Mouse (Mus musculus): Measurements from ENCODE around the gene Arl5c.
"Not testable (repeated sequence)": the region's sequence is repeated elsewhere in the genome, so short reads cannot be mapped to it uniquely, and the experiment has no call there.

Gene Arl5c

DNA sequence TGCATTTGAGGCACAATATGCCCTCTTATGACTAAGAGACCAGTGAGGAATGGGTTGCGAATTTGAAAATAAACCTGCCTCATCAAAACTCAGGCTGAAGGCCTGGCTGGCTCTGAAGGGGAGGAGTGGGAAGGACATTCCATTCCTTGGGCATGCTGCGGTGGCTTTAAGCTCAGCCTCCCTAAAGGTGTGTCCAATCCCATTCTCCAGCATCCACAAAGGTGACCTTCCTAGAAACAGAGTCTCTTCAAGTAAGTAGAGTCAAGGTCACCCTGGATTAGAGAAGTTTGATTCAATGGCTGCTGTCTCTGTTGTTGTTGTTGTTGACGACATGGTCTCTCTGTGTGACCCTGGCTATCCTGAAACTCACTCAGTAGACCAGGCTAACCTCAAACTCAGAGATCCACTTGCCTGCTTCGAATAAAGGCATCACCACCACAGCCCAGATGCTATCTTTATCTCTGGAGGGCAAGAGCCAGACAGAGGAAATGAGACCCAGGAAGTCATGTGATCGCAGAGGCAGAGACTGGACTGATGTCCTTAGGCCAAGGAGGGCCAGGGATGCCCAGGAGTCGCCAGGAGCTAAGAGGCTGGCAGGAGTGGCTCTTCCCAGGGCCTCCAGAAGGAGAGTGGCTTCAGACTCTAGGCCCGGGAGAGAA lies 37.2 kb downstream of the Arl5c start:
- no peak for DNase-seq (ENCODE audit: low read depth)

DNA sequence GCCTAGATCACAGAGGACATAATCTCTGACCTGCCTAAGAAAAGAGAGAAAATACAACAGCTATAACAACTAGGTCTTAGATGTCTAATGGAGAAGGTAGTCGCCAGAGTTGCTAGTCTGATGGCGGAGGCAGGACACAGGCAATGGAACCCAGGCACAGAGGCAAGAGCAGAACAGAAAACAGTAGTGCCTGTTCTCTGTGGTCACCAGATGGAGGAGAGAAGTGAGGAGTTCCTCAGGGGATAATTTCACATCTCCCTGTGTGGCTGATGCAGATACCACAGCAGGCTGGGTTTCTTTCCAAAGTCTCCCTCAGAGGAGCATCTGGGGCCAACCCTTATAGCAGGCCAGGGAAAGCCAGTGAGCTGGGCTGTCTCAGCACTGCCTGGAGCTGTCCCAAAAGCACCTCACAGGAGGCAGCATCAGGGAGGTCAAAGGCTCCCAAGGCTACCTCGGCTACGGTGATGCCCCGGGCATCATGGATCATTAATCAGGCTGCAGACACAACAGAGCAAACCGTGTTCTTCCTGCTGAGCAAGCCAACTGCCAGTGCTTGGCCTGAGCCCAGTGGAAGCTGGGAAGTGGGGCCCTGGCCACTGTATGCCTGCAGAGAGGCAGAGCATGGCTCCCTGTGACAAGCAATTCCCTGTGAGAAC lies 38.9 kb downstream of the Arl5c start:
- no peak for DNase-seq (ENCODE audit: low read depth)

DNA sequence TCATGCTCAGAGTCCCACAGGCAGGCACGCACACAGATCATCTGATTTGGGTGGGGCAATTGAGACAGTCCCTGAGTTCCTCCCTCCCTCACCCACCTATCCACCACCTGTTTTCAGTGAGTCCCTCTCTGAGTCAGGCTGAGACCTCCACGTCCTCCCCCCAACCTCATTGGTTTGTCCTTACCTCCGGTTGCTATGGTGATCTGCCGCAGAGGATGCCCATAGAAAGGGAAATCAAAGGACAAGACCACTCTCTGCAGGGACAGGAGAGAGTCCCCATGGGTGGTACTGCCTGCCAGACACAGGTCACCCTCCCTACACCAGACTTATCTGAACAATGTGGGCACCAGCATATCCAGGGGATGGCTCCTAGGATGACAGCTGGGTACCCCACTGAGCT lies 40.1 kb downstream of the Arl5c start:
- DNase-seq (ENCODE audit: low read depth) = no peak

DNA sequence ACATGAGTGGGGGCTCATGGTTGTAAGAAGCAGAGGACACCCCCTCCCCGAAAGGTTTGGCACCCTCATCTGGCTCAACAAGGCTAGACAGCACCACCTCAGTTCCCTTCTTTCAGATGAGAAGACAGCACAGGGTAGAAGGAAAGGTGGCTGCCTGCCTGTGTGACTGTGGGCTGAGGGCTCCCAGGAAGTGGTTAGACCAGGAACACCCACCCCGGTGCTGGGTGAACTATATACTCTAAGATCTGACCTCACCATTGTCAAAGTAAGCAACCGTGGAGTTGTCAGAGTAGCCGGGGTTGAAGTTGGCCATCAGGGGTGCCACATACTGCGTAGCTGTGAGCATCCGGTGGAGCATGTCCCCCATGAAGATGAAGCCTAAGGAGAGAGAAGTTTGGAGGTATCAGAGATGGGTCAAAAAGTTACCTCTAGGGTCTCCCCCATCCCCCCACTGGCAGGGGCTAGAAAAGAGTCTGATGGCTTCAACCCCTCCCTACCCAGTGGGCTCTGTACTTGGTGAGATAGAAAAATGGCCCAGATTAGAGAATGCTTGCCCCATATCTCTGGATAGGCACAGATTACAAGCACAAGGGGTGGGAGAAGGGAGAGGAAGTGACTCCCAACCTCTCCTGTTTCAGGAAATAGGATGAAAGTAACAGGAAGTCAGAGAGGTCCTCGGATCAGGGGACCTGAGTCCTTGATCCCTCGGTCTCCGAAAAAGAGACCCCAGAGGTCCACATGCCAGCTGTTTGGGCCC lies 40.7 kb downstream of the Arl5c start:
- DNase-seq (ENCODE audit: low read depth) = no peak

DNA sequence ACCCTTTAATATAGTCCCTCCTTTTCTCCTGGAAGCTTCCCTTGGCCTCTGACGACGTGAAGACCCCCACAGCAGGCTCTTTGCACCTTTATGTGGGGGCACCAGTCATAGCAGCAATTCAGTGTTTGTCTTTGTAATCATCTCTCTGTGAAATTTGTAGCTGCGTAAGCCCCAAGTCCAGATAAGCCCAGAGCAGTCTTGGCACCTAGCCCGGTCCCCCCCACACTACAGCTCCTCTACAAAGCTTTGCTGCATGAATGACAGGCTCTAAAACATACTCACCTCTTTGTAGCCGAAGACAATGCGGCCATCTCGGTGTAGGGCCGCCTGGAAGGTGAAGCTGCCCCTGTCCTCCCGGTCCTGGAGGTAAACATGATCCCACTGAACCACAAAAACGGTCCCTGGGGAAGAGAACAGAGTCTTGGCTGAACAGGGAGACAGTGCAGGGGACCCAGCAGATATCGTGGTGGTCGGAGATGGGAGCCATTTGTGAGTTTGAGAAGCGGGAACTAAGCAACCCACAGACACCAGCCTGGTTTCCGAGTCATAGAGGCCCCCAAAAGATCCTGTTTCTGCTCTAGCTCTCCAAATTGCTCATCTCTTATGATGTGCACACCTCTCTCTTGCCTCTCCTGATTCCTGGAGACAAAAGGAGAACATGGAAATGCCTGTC lies 41.4 kb downstream of the Arl5c start:
- DNase-seq (ENCODE audit: low read depth) = no peak

DNA sequence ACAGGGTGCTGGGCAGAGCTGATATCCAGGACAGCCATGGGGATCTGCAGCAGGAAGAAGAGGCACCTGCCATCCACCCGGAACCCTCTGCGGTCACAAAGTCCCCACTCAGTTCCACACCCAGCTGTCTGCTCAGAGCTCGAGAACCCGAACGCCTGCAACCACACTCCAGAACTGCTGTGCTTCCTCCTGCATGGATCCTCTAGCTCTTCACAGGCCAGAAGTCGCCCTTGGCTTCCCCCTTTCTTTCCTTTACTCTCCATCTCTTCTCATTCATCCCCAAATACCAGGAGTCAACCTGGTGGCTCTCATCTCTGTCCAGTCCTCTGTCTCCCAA lies 42.1 kb downstream of the Arl5c start:
- no peak for DNase-seq (ENCODE audit: low read depth)

DNA sequence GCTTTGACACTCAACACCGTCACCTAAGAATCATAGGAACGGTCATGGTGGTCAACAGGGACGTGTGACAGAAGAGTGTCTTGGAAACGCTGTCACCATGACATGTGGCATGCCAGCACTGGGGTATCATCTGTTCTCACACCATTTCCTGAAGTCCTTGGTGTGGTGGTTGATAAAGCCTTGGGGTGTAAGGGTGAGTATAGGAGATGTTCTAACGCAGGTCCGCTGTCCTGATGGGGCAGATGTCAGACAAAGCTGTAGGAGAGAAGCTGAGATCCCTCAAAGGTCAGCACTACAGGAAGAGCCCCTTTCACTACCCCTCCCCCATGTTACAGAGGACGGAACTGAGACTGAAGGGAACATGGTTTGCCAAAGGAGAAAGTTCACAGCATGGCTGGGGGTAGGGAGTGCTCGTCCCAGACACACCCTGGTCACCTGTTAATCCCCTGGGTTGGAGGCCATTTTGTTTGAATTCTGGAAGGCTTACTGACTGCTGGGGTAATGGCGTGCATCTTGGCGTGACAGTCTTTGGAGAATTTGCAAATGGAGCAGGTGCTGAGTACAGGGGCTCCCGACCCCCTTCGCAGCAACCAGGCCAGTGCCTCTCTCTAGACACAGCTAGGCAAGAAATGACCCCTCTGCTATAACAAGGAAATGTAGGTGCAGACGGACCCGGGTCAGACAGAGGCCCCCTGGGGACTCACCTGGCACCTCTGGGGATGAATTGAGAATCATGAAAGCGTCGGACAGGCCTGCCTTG lies 42.6 kb downstream of the Arl5c start:
- DNase-seq (ENCODE audit: low read depth) = no peak

DNA sequence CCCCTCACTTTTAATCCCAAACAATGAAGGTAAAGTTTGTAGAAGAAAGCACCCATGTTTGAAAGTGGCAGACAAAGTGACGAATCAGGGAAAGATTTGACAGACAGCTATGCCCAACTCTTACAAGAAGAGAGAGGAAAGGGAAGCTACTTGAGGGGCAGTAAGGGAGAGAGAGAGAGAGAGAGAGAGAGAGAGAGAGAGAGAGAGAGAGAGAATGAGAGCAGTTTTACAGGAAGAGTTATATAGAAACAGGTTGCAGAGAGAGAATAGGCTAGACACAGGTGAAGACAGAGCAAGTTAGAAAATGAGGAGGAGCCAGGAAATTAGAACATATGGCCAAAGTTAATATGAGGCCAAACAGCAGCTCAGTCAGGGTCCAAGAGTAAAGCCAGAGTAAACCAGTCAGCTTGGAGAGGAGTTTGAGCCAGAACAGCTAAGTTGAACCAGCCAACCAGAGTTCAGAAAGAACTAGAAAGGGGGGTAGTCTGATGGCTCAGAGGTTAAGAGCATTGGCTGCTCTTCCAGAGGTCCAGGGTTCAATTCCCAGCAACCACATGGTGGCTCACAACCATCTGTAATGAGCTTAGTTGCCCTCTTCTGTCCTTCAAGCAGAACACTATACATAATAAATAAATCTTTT lies 43.5 kb downstream of the Arl5c start:
- DNase-seq (ENCODE audit: low read depth) = no peak

DNA sequence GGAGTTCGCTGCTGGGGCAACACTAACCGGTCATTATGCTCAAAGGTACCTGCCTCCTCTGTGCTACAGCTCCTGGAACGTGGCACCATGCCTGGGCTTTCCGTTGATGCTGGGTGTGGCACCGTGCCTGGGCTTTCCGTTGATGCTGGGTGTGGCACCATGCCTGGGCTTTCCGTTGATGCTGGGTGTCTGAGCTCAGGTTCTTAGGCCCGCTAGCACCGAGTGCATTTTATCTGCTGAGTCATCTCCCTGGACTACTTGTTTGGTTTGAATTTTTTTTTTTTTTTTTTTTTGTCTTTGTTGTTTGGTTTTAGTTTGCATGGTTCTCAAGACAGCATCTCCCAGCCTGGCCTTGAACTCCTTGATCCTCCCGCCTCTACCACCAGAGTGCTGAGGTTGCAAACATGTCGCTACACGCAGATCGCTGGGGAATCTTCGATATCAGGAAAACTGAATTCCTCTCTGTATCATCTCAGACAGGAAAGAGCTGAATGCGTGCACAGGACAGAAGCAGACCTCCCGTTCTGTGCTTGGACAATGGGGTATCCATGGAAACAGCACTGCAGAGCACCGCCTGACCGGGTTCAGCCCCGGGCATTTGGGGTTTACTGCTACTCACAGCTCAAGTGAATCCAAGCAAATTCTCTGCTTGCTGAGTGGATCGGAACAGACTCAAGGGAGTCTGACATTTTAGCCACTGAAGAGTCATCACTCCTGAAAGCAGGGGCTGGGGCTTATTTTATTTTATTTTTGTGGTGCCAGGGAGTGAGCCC lies 46.1 kb downstream of the Arl5c start:
- peak; percentile 30 for DNase-seq (ENCODE audit: low read depth)

DNA sequence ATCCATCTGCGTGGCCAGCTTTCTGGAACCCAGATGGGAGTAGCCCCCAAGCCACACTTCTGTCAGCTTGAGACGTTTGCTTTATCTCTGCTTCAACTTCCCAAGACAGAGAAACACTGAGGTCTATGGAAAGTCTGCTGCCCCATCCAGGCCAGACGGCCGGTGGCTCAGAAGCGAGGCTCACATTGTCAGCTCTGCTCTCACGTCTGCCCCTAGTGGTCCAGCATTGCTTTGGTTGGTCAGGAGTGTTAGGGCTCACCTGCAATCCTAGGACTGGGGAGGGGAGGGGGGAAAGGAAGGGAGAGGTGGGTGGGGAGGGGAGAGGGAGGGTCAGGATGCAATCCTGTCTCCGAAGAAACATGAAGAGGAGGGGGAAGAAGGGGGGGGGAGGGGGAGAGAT lies 48.6 kb downstream of the Arl5c start:
- peak; percentile 43 for DNase-seq (ENCODE audit: low read depth)

DNA sequence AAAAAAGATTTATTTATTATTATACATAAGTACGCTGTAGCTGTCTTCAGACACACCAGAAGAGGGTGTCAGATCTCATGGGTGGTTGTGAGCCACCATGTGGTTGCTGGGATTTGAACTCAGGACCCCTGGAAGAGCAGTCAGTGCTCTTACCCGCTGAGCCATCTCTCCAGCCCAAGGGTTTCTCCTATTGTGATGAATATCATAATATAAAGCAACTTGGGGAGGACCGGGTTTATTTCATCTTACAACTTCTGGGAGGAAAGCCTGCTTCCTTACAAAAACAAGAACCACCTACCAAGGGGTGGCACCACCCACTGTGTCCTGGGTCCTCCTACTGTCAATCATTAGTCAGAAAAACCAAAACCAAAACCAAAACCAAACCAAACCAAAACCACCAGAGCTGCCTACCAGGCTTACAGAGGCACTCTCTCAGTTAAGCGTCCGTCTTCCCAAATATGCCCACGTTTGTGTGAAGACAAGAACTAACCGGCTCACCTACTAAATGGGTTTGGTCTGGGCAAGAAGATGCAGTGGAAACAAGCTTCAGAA lies 50.2 kb downstream of the Arl5c start:
- DNase-seq (ENCODE audit: low read depth) = not testable (repeated sequence)

DNA sequence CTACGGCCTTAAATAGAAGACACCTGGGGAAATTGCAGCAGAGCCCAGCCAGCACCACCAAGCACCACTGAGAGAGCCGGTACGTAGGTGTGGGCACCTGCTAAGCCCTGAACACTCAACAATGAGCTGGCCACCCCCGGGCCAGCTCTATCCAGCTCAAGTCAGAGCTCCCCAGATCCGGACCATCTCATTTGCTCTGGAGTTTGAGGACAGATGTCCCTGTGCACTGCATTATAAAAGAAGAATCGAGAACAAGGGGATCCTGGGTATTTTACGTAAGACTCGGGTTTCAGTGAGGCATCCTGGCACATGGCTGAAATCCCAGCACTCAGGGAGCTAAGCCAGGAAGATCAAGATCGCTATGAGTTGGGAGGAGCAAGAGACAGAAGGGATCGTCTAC lies 51.0 kb downstream of the Arl5c start:
- DNase-seq (ENCODE audit: low read depth) = no peak

DNA sequence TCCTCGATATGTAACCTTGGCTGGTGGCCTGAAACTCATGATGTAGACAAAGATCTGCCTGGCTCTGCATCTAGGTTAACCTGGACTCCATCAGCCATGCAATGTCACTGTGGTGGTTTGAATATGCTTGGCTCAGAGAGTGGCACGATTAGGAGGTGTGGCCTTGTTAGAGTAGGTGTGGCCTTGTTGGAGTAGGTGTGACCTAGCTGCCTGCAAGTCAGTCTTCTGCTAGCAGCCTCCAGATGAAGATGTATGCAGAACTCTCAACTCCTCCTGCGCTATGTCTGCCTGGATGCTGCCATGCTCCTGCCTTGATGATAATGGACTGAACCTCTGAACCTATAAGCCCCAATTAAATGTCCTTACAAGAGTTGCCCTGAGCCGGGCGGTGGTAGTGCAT lies 52.7 kb downstream of the Arl5c start:
- DNase-seq (ENCODE audit: low read depth) = no peak

DNA sequence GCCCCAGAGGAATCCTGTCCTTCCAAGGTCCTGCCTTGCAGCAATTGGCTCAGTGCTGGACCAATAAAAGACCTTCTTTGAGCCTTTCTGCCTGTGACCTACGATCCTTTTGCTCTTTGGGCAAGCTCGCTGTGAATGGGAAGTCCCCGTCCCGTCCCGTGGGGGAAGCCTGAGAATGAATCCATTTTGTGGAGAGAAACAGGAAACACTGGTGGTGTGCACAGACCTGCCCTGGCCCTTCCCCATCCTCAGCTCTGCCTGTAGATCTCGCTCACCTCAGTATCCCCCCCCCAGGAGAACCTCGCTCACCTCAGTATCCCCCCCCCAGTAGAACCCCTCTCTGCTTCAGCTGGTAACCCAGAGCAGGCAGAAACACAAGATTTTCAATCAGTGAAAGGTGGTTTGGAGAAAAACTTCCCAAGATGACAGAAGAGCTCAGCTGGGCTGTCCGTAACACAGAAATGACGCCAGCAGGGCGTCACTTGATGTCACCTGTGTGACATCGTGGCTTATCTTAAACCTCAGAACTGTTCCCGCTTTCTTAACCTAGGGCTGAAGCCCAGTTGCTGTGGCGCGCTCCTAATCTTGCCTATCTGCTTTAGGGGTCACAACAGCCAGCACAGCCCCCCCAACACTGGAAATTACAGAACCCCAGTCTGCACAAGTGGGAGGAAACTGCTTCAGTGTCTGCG lies 53.4 kb downstream of the Arl5c start:
- DNase-seq (ENCODE audit: low read depth) = no peak
